Mouse (Mus musculus) small intestine, adult 2 months (tissue): ENCODE results near the gene Rd3l.

Experiments used
- CTCF ChIP-seq: fragments of 200-500 bp; IDR thresholded peaks from 2 replicates; pipeline ENCODE4 v1.5.1; 2012; ENCODE audit warnings: low read depth, mild to moderate bottlenecking, control low read depth, inconsistent platforms, low read length, moderate library complexity, mixed read lengths; ENCODE audit not compliant: insufficient replicate concordance, insufficient read length; ENCODE audit errors: extremely low read depth
- POLR2A ChIP-seq: fragments of 200-500 bp; IDR thresholded peaks from 2 replicates; pipeline ENCODE4 v1.6.1; 2012; ENCODE audit warnings: low read depth, mild to moderate bottlenecking, control low read depth, inconsistent platforms, low read length, moderate library complexity

- no peak for TF ChIP-seq POLR2A
- TF ChIP-seq CTCF = no peak
Observed at GRCm38 (mm10) chr12:111978274-111978673, 2.8 kb downstream of the Rd3l start.
